Mouse (Mus musculus): ENCODE measurements at regions not wholly inside any gene's neighbourhood (a gene's known extent, or its start where the extent isn't known, plus 50 kb on each side); places are given as distances from the start of the nearest gene placed in this dataset.

DNA sequence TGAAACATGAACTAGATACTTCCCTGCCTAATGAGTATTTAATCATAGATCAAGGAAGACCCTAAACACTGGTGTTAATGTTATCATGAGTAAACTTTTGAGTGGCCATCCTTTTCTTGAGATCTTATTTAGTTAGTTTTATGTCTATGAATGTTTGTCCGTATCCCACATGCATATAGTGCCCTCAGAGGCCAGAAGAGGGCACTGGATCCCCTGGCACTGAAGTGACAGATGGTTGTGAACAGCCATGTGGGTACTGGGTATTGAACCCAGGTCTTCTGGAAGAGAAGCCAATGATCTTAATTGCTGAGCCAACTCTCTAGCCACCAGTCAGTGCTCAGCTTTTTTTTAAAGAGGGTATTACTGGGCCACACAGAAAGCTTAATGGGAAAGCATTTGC, 408.6 kb upstream of the Hnrnpa3 start:
- in situ Hi-C loops (cut with MboI; ENCODE audit: low pct_unique_long_range_greater_than_20kb in 1 of 2, low sequenced_read_pairs in 2 of 2, unreplicated experiment in 1 of 2): no loop called here

DNA sequence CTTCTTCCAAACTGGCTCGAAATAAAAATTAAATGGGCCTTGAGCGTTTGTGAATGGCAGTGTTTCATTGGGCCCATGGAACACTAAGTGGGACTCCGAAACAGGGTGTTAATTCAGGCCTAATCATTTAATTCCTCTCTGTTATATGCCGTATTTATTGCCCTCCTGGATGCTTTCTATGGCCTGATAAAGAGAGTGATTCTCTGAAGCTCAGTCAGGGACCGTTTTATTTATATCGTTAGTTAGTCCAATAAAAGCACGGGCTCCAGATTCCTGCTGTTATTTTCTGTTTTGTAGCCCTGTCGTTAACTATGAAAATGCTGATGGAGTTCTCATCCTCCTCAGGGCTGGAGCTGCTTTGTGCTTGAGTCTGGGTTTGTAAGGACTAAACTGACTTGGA, 406.2 kb upstream of the Hnrnpa3 start:
- in situ Hi-C loops (cut with MboI; ENCODE audit: low pct_unique_long_range_greater_than_20kb in 1 of 2, low sequenced_read_pairs in 2 of 2, unreplicated experiment in 1 of 2): no loop called here

DNA sequence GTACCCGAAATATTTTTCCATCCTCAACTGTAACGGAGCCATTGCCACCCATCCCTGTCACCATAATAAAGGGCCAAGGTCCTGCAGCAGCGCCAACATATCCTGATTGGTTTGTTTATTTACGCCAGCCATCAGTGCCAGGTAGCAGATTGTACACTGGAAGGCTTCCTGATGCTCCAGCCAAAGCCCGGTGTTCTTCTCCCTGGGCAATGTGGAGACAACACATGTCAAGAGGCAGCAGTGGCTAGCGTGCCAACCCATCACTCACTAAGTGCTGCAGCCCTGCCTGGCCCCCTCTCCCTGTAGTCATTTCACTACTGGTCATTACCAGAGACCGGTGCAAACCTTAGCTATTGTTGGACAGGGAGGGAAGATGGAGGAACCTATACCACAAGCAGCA, 393.8 kb upstream of the Hnrnpa3 start:
- in situ Hi-C loops (cut with MboI; ENCODE audit: low pct_unique_long_range_greater_than_20kb in 1 of 2, low sequenced_read_pairs in 2 of 2, unreplicated experiment in 1 of 2): no loop called here

DNA sequence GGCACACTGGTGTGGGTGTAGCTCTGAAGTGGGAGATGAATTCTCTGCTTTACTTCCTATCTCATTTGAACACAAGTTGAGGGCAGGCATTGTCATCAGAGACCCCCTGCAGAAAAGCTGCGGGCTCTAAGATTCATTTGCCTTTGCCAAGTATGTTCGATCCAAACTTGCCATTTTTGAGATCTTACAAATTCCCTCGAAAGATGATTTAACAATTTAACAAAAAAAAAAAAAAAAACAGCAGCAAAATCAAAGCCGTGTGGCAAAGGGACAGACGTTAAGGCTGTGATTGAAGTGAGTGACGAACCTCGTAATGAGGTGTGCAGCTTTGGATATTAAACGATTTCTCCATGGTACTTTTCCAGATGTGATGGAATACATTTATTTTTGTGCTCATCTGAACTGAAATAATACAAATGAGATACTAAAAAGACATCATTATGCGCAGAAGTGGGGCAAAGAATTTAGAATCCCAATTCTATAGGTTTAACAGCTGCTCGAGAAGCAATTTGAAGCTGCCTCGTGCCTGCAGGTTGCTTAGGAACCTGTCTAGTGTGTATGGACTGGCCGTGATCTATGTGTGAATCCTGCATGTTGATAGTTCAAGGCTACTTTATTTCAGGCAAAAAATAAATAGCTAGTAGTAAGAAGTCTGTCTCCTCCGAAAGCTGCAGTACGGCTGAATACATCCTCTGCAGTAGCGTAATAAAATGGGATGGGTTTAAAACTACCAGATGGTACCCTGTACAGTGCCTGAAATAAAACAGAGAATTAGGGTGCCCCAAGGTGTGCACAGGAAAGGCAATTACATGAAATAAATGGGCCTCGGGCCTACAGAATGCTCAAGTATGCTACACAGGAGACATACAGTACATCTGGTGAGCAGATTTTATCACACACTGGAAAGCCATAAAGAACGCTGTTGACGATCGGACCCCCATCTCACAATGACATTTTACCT, 393.0 kb upstream of the Hnrnpa3 start:
- in situ Hi-C loops (cut with MboI; ENCODE audit: low pct_unique_long_range_greater_than_20kb in 1 of 2, low sequenced_read_pairs in 2 of 2, unreplicated experiment in 1 of 2): no loop called here

DNA sequence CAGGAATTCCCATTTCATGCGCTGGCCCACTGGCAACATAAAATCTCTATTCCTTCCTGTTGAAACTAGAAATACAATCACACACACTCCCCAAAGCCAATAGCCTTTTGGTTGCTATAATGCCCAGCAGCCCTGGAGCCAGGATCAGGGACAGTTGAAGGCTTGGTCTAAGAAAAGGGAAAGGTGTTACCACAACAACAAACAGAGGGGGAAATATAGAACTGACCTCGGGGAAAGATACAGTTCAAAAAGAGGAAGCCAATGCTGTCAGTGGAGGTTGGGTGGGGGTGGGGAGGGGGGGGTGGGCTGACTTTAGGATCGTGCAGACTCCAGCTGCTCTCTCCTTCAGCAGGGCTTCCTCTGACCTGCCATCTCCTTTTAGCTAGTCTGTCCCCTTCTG, 391.1 kb upstream of the Hnrnpa3 start:
- in situ Hi-C loops (cut with MboI; ENCODE audit: low pct_unique_long_range_greater_than_20kb in 1 of 2, low sequenced_read_pairs in 2 of 2, unreplicated experiment in 1 of 2): no loop called here

DNA sequence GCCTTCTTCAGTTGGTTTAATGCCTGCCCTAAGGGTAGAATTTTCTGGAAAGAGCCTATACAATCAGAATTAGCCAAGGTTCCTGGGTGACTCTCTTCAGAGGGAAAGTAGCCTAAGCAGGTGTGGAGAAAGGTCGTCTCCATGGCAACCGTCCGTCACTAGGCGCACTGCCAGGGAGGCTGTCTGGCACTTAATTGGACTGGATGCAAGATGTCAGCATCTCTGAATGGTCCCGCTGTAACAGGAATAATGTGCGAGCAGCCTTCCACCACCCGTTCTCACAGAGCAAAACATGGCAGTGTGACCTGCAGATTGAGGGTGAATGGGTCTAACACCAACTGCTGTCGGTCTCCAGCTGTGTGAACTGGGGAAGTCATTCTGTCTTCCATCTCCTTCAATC, 389.6 kb upstream of the Hnrnpa3 start:
- in situ Hi-C loops (cut with MboI; ENCODE audit: low pct_unique_long_range_greater_than_20kb in 1 of 2, low sequenced_read_pairs in 2 of 2, unreplicated experiment in 1 of 2): no loop called here

DNA sequence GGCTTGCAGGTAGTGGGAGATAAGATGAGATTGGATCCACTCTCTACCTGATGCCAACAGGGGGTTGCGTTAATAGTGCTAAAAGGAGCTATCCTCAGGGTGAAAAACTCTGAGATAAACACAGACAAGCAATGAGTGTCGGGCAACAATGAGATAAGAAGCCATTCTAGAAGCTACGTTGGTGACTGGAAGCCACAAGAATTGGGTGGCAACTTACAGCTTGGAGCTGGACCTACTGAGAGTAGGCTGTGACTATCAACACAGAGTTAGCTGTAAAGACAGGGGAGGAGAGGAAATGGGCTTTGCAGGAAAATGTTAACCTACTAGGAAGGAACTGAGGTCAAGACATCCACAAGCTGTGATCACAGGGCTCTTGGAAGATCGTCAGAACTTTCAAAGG, 388.9 kb upstream of the Hnrnpa3 start:
- in situ Hi-C loops (cut with MboI; ENCODE audit: low pct_unique_long_range_greater_than_20kb in 1 of 2, low sequenced_read_pairs in 2 of 2, unreplicated experiment in 1 of 2): no loop called here

- in situ Hi-C loops (cut with MboI; ENCODE audit: low pct_unique_long_range_greater_than_20kb in 1 of 2, low sequenced_read_pairs in 2 of 2, unreplicated experiment in 1 of 2): no loop called here
Measured at GRCm38 (mm10) chr2:75287900-75288299, 371.2 kb upstream of the Hnrnpa3 start.

GRCm38 (mm10) chr2:75291674-75292073, 367.4 kb upstream of the Hnrnpa3 start:
- in situ Hi-C loops (cut with MboI; ENCODE audit: low pct_unique_long_range_greater_than_20kb in 1 of 2, low sequenced_read_pairs in 2 of 2, unreplicated experiment in 1 of 2): no loop called here

- in situ Hi-C loops (cut with MboI; ENCODE audit: low pct_unique_long_range_greater_than_20kb in 1 of 2, low sequenced_read_pairs in 2 of 2, unreplicated experiment in 1 of 2): no loop called here
Measured at GRCm38 (mm10) chr2:75306821-75307220, 352.2 kb upstream of the Hnrnpa3 start.

DNA sequence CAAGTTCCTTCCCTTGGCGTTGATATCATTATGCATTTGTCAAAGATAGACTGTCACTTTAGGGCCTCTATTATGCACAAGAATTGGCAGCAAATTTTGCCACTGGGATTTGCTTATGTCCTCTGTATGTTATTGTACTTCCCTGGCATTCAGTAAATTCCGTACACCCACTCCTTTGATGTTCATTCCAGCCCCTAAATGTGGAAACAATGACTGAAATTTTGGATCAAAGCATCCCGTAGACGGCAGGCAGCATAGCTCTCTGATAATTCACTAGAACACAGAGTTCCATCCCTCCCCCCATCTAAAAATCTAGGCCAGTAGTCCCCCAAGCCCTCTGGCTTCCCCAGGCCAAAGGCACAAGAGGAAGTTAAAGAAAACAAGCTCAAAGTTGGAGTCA, 347.9 kb upstream of the Hnrnpa3 start:
- in situ Hi-C loops (cut with MboI; ENCODE audit: low pct_unique_long_range_greater_than_20kb in 1 of 2, low sequenced_read_pairs in 2 of 2, unreplicated experiment in 1 of 2): no loop called here

DNA sequence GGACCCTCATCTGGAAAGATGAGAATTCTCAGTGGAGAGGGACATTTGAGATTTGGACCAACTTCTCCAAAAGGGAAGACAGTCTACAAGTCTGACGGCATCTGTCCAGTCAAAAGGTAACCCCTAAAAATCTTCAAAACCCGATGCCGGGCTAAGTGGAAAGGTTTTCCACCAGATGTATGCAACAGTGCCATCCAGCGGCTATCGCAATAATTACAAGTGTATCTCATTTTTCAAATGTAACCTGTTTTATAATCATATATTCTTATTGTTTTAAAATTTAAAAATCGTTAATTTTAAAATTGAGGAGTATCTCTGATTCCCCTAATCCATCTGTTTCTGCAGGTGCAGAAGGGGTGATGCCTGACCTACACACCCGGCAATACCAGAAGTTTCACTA, 346.8 kb upstream of the Hnrnpa3 start:
- in situ Hi-C loops (cut with MboI; ENCODE audit: low pct_unique_long_range_greater_than_20kb in 1 of 2, low sequenced_read_pairs in 2 of 2, unreplicated experiment in 1 of 2): no loop called here

DNA sequence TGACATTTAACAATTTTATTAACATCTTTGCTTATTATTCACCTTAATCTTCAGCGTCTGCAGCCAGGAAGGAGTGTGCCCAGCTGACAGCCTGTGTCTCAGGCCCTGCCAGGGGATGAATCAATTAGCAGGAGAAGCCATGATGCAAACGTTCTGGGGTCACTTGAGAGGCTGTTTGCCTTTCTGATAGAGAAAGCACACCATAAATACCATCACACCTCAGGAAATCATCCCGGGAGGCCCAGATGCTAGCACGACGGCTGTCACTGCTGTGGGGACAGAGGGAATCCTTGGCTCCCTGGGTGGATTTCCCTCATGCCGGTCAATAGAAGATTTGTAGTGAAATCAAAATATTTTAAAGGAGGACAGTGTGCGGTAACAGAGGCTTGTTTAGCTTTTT, 343.7 kb upstream of the Hnrnpa3 start:
- in situ Hi-C loops (cut with MboI; ENCODE audit: low pct_unique_long_range_greater_than_20kb in 1 of 2, low sequenced_read_pairs in 2 of 2, unreplicated experiment in 1 of 2): no loop called here

DNA sequence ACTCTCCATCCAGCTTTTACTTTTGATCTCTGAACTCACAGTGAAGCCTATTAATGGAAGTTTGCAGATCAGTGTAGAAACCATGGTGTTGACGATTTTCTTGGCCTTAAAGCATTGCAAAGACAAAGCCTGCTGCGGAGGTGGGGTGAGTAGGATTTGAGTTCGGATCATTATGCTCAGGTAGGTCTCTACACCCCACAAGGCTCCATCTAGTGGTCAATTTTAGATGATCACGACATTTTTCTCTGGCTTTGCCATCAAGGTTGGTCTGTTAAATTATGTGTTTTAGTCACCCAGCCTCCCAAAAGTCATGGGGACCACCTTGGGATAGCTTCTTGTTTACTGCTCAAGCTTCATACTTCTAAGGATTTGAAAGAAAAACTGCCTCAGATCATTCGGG, 340.9 kb upstream of the Hnrnpa3 start:
- in situ Hi-C loops (cut with MboI; ENCODE audit: low pct_unique_long_range_greater_than_20kb in 1 of 2, low sequenced_read_pairs in 2 of 2, unreplicated experiment in 1 of 2): no loop called here

DNA sequence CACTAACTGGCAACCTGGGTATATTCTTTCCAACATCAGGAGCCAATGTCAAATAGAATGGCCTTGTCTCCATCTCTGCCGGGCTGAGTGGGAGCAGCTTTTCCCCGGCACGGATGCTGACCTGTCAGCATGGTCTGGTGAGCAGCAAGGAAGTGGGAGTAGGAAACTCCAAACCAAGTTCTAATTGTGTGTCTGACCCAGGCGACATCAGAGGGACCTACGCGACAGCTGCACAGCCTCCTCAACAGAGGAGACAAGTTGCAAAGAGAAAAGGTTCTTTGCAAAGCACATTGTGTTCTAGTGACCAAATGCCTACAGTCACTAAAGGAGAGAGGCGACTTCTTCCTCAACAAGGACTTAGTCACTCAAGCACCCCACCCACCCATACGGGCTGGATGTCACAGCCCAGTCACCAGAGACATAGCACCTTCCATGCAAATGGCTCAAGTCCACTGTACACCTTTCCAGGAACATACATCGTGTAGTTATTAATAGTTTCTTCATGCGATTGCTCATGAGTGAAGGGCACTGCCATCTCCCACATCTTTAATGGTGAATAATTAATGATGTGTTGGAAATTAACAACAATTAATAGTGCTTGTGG, 334.8 kb upstream of the Hnrnpa3 start:
- in situ Hi-C loops (cut with MboI; ENCODE audit: low pct_unique_long_range_greater_than_20kb in 1 of 2, low sequenced_read_pairs in 2 of 2, unreplicated experiment in 1 of 2): no loop called here

DNA sequence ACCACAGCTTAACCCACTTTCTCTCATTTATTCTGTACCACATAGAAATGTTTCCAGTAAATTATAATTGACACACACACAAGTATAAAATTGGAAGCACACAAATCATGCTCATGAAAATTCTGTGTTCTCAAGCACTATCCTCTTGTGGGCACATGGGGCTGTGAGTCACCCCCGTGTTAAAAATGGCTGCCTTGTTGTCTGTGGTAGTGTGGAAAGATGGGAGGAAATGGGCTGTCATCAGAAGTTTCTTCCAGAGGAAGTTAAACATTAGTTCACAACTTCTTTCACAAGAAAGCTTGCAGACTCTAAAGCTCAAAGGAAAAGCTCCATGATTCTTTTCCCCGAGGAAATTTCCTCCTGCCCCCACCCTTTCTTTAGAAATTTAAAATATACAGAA, 329.5 kb upstream of the Hnrnpa3 start:
- in situ Hi-C loops (cut with MboI; ENCODE audit: low pct_unique_long_range_greater_than_20kb in 1 of 2, low sequenced_read_pairs in 2 of 2, unreplicated experiment in 1 of 2): no loop called here

- in situ Hi-C loops (cut with MboI; ENCODE audit: low pct_unique_long_range_greater_than_20kb in 1 of 2, low sequenced_read_pairs in 2 of 2, unreplicated experiment in 1 of 2): no loop called here
Measured at GRCm38 (mm10) chr2:75341310-75341709, 317.8 kb upstream of the Hnrnpa3 start.

DNA sequence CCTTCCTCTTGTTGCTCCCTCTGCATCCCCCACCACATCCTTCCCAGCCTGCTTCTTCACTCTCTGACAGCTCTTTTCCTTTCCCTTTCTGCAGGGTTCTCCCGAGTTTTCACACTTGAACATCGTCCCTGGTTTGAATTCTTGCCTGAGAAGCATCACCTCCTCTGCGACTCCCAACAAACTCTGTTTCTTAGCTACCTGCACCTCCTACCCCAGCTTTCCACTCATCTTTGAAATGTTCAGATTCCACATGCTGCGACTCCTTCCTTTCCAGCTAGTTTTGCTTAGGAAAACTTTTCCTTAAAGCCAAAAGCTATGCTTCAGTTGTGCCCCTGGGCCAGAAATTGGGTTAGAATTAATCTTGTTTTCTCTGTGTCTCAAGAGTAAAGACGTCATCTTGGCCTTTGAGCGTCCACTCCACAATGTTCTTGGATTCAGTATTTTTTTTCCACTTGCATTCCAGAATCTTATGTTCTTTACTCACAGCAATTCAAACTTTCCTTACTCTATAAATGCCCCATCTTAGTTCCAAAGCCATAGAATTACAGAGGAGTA, 317.3 kb upstream of the Hnrnpa3 start:
- in situ Hi-C loops (cut with MboI; ENCODE audit: low pct_unique_long_range_greater_than_20kb in 1 of 2, low sequenced_read_pairs in 2 of 2, unreplicated experiment in 1 of 2): no loop called here

DNA sequence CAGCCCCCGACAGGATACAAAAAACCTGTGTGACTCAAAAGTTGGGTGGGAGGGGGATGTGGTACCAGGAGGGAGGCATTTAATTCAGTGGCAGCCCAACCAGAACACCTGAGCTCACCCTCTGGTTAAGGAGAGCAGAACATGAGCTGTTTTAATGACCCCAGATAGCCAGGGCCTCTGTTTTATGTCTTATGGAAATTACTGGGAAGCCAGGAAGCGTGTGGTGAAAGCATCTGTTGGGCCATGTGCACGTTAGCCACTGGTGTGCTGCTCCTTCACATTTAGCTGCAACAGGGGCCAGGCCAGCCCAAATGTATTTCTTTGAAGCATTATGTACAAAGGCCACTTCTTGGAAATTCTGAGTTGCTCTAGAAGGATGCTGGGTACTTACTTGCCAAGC, 308.2 kb upstream of the Hnrnpa3 start:
- in situ Hi-C loops (cut with MboI; ENCODE audit: low pct_unique_long_range_greater_than_20kb in 1 of 2, low sequenced_read_pairs in 2 of 2, unreplicated experiment in 1 of 2): no loop called here

- in situ Hi-C loops (cut with MboI; ENCODE audit: low pct_unique_long_range_greater_than_20kb in 1 of 2, low sequenced_read_pairs in 2 of 2, unreplicated experiment in 1 of 2): no loop called here
Measured at GRCm38 (mm10) chr2:75351965-75352364, 307.1 kb upstream of the Hnrnpa3 start.
